Mouse (Mus musculus): ENCODE results near the gene Tex14. TPM values are rescaled to one million over a fixed set of nuclear protein-coding genes. Genes with fewer than 3 reads are reported as not detected.

Gene Tex14
- polyA plus RNA-seq, 1 experiment from 2014 or later: 0.86 TPM

- H3K4me1 ChIP-seq: peaks cover 70% of the 10 kb centered on the region
- ATAC-seq (ENCODE audit: low FRiP score): no peak
- H3K4me3 ChIP-seq (replicated peaks): peak overlapping the region; percentile 78
- H3K9me3 ChIP-seq (replicated peaks): no peaks in the 10 kb centered on the region
- H3K27me3 ChIP-seq (replicated peaks): no peaks in the 10 kb centered on the region
- peaks cover 10% of the 10 kb centered on the region for H3K36me3 ChIP-seq
- WGBS: 0% methylated on average over 12 of the region's 15 CpGs
- H3K27ac ChIP-seq (replicated peaks): peak overlapping the region; percentile 95
- H3K4me2 ChIP-seq: peak overlapping the region; percentile 94
- peak overlapping the region; percentile 85 for H3K9ac ChIP-seq (replicated peaks)
Observed at GRCm38 (mm10) chr11:87592354-87592695, 187.5 kb downstream of the Tex14 start.

- peak overlapping the region; percentile 85 for H3K9ac ChIP-seq (replicated peaks)
- H3K27ac ChIP-seq (replicated peaks): peak overlapping the region; percentile 95
- H3K4me1 ChIP-seq: peaks cover 73% of the 10 kb centered on the region
- 28% methylated on average over 13 of the region's 13 CpGs for WGBS
- ATAC-seq (ENCODE audit: low FRiP score): no peak
- H3K36me3 ChIP-seq: peaks cover 16% of the 10 kb centered on the region
- H3K4me3 ChIP-seq (replicated peaks): peak overlapping the region; percentile 78
- H3K9me3 ChIP-seq (replicated peaks): no peaks in the 10 kb centered on the region
- H3K4me2 ChIP-seq: peak overlapping the region; percentile 94
- H3K27me3 ChIP-seq (replicated peaks): no peaks in the 10 kb centered on the region
Observed at GRCm38 (mm10) chr11:87592713-87593598, 188.1 kb downstream of the Tex14 start.

- ATAC-seq (ENCODE audit: low FRiP score): peak; percentile 62
- peaks cover 57% of the 10 kb centered on the region for H3K4me1 ChIP-seq
- H3K4me2 ChIP-seq: peak overlapping the region; percentile 69
- H3K4me3 ChIP-seq (replicated peaks): peak overlapping the region; percentile 62
- H3K27ac ChIP-seq (replicated peaks): peak overlapping the region; percentile 79
- H3K9me3 ChIP-seq (replicated peaks): no peaks in the 10 kb centered on the region
- peaks cover 40% of the 10 kb centered on the region for H3K36me3 ChIP-seq
- H3K9ac ChIP-seq (replicated peaks): peak overlapping the region; percentile 83
- H3K27me3 ChIP-seq (replicated peaks): no peaks in the 10 kb centered on the region
- 0% methylated on average over 27 of the region's 37 CpGs for WGBS
Observed at GRCm38 (mm10) chr11:87595327-87595841, 190.5 kb downstream of the Tex14 start.

- no peak for ATAC-seq (ENCODE audit: low FRiP score)
- H3K36me3 ChIP-seq: peaks cover 46% of the 10 kb centered on the region
- peak overlapping the region; percentile 62 for H3K4me3 ChIP-seq (replicated peaks)
- 2% methylated on average over 7 of the region's 7 CpGs for WGBS
- H3K27ac ChIP-seq (replicated peaks): peak overlapping the region; percentile 79
- peak overlapping the region; percentile 83 for H3K9ac ChIP-seq (replicated peaks)
- H3K27me3 ChIP-seq (replicated peaks): no peaks in the 10 kb centered on the region
- H3K4me2 ChIP-seq: peak overlapping the region; percentile 69
- no peaks in the 10 kb centered on the region for H3K9me3 ChIP-seq (replicated peaks)
- peaks cover 52% of the 10 kb centered on the region for H3K4me1 ChIP-seq
Observed at GRCm38 (mm10) chr11:87595976-87596375, 191.1 kb downstream of the Tex14 start.

GRCm38 (mm10) chr11:87596492-87596891 lies 191.6 kb downstream of the Tex14 start:
- no peaks in the 10 kb centered on the region for H3K9me3 ChIP-seq (replicated peaks)
- peaks cover 51% of the 10 kb centered on the region for H3K36me3 ChIP-seq
- no peak for ATAC-seq (ENCODE audit: low FRiP score)
- H3K9ac ChIP-seq (replicated peaks): peak overlapping the region; percentile 83
- H3K27ac ChIP-seq (replicated peaks): peak overlapping the region; percentile 79
- H3K4me1 ChIP-seq: peaks cover 51% of the 10 kb centered on the region
- H3K27me3 ChIP-seq (replicated peaks): no peaks in the 10 kb centered on the region
- H3K4me2 ChIP-seq: peak overlapping the region; percentile 69
- H3K4me3 ChIP-seq (replicated peaks): peak overlapping the region; percentile 62
- WGBS: 30% methylated on average over 2 of the region's 2 CpGs

- H3K27ac ChIP-seq (replicated peaks): no peak overlapping the region
- H3K4me2 ChIP-seq: peak overlapping the region; percentile 69
- no peaks in the 10 kb centered on the region for H3K27me3 ChIP-seq (replicated peaks)
- ATAC-seq (ENCODE audit: low FRiP score): no peak
- H3K36me3 ChIP-seq: peaks cover 56% of the 10 kb centered on the region
- peak overlapping the region; percentile 83; the same call in 1 of the 2 replicates for H3K9ac ChIP-seq (replicated peaks)
- H3K9me3 ChIP-seq (replicated peaks): no peaks in the 10 kb centered on the region
- peak overlapping the region; percentile 62 for H3K4me3 ChIP-seq (replicated peaks)
- H3K4me1 ChIP-seq: peaks cover 51% of the 10 kb centered on the region
Observed at GRCm38 (mm10) chr11:87597061-87597460, 192.2 kb downstream of the Tex14 start.

- Histone ChIP-seq H3K4me1 (peaks cover 28% of the 10 kb centered on the region), H3K9me3 (replicated peaks) (no peaks in the 10 kb centered on the region), H3K27ac (replicated peaks) (no peak overlapping the region), H3K36me3 (peaks cover 74% of the 10 kb centered on the region), H3K4me3 (replicated peaks) (no peak overlapping the region), H3K27me3 (replicated peaks) (no peaks in the 10 kb centered on the region), H3K4me2 (no peak overlapping the region), H3K9ac (replicated peaks) (no peak overlapping the region)
- 92% methylated on average over 13 of the region's 13 CpGs for whole genome bisulfite sequencing
- ATAC-seq (ENCODE audit: low FRiP score): no peak
Observed at GRCm38 (mm10) chr11:87599395-87600089, 194.7 kb downstream of the Tex14 start.

GRCm38 (mm10) chr11:87600322-87600853 lies 195.5 kb downstream of the Tex14 start:
- ATAC-seq (ENCODE audit: low FRiP score): no peak
- 95% methylated on average over 10 of the region's 10 CpGs for WGBS
- no peak overlapping the region for H3K4me3 ChIP-seq (replicated peaks)

GRCm38 (mm10) chr11:87602234-87602633 lies 197.4 kb downstream of the Tex14 start:
- no peak for ATAC-seq (ENCODE audit: low FRiP score)
- H3K4me2 ChIP-seq: no peak overlapping the region
- no peak overlapping the region for H3K4me3 ChIP-seq (replicated peaks)
- H3K4me1 ChIP-seq: peaks cover 5% of the 10 kb centered on the region
- H3K36me3 ChIP-seq: peaks cover 97% of the 10 kb centered on the region
- H3K27ac ChIP-seq (replicated peaks): no peak overlapping the region
- 0 out of 2 replicates have a peak overlapping the region, but pooled peaks have one; percentile 10 for H3K9ac ChIP-seq (replicated peaks)
- H3K9me3 ChIP-seq (replicated peaks): no peaks in the 10 kb centered on the region
- H3K27me3 ChIP-seq (replicated peaks): no peaks in the 10 kb centered on the region
- whole genome bisulfite sequencing: 93% methylated on average over 9 of the region's 9 CpGs

More at GRCm38 (mm10) chr11:87600322-87600853, 195.5 kb downstream of the Tex14 start:
- no peak overlapping the region for H3K4me2 ChIP-seq
- no peaks in the 10 kb centered on the region for H3K27me3 ChIP-seq (replicated peaks)
- H3K9ac ChIP-seq (replicated peaks): no peak overlapping the region
- H3K36me3 ChIP-seq: peaks cover 83% of the 10 kb centered on the region
- H3K9me3 ChIP-seq (replicated peaks): no peaks in the 10 kb centered on the region
- no peak overlapping the region for H3K27ac ChIP-seq (replicated peaks)
- H3K4me1 ChIP-seq: peaks cover 20% of the 10 kb centered on the region

GRCm38 (mm10) chr11:87603571-87603970 lies 198.7 kb downstream of the Tex14 start:
- no peak overlapping the region for H3K27ac ChIP-seq (replicated peaks)
- H3K4me2 ChIP-seq: no peak overlapping the region
- no peak for ATAC-seq (ENCODE audit: low FRiP score)
- H3K27me3 ChIP-seq (replicated peaks): no peaks in the 10 kb centered on the region
- H3K4me1 ChIP-seq: no peaks in the 10 kb centered on the region
- H3K4me3 ChIP-seq (replicated peaks): no peak overlapping the region
- WGBS: 100% methylated on average over 2 of the region's 2 CpGs
- H3K36me3 ChIP-seq: peaks cover 97% of the 10 kb centered on the region
- H3K9me3 ChIP-seq (replicated peaks): no peaks in the 10 kb centered on the region
- H3K9ac ChIP-seq (replicated peaks): no peak overlapping the region

Data from neural tube, embryonic 15.5 days (tissue).